Mouse (Mus musculus) layer of hippocampus, adult 9-10 months (tissue): ENCODE data around the gene Nlrp1a.

Source experiments
- DNase-seq: peaks from one replicate; pipeline ENCODE4 v3.0.0; 2022; ENCODE audit warnings: low spot score

Nlrp1a gene

GRCm38 (mm10) chr11:71144661-71145060 lies at the start of gene Nlrp1a:
Gene Nlrp1a (minus strand): TSS chr11:71144704.
- no peak for DNase-seq

DNA sequence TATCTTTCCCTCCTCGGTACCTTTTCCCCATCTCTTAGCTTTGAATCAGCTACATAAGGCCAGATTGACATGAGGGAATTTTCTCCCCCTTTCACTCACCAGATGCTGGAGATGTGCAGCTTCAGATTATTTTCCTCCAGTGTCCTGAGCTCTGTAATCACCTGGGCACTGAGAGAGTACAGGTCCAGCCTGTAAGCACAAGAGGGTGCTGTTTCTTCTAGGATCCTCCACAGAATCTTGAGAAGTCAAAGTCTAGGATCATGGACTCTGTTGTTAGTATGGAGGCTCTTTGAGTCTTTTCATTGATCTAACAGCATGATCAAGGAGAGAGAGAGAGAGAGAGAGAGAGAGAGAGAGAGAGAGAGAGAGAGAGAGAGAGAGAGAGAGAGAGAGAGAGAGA lies 25.1 kb upstream of the Nlrp1a start:
- no peak for DNase-seq

- no peak for DNase-seq
Observed at GRCm38 (mm10) chr11:71164139-71164538, 19.6 kb upstream of the Nlrp1a start.

- DNase-seq = no peak
Observed at GRCm38 (mm10) chr11:71159439-71160136, 15.1 kb upstream of the Nlrp1a start.

GRCm38 (mm10) chr11:71155272-71155671 lies 10.8 kb upstream of the Nlrp1a start:
- no peak for DNase-seq

GRCm38 (mm10) chr11:71142031-71142430 lies 2.5 kb downstream of the Nlrp1a start:
- DNase-seq = no peak

DNA sequence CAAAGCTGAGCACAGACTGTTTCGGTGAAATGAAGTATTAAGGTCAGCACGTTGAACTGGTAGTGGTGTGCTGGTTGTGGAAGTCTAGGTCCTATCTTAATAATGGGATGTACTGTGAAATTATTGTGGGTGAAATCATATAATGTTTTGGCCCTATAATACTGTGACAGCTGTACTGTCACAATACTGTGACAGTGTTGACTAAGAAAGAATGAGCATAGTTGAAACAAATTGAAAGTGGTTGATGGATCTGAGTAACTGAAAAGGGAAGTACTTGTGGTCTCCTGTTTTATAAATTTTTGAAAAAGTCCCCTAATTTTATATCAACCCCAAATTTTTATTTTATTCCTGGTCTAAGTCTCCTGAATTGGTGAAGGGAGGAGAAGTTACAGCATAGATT lies 37.4 kb downstream of the Nlrp1a start:
- DNase-seq = no peak

DNA sequence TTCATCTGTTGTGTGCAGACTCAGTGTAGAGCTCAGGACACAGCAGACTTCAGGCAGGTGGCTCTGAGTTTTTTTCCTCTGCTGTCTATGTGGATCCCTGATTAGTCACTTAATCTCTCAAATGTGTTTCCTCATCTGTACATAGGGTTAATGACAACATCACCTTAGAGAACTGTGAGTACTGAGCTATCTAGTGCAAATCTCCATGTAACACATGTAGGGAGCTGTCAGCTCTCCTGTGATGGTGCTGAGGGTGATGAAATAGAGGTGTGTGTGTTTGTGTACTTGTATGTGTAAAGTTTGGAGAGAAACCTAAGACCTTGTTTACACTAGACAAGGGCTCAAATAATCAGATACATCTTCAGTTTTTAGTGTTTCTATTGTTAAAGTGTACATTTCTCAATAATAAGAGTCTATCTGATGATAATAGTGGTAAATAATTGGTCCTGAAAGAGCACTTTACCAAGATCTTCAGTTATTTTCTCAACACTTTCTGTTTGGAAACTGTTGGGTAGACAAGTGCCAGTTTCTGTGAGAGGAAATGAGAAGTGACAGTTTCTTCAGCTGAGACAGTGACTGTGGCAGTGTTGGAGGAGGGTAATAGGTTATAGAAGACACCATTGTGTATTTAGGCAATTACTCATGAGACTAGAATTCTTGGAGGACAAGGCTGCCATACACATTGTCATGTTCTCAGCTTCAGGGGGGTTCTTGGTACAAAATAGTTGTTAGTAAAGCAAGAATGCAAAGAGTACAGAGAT lies 38.1 kb downstream of the Nlrp1a start:
- no peak for DNase-seq

GRCm38 (mm10) chr11:71103931-71104330 lies 40.6 kb downstream of the Nlrp1a start:
- DNase-seq = no peak

- DNase-seq = no peak
Observed at GRCm38 (mm10) chr11:71076342-71076741, 68.2 kb downstream of the Nlrp1a start.

DNA sequence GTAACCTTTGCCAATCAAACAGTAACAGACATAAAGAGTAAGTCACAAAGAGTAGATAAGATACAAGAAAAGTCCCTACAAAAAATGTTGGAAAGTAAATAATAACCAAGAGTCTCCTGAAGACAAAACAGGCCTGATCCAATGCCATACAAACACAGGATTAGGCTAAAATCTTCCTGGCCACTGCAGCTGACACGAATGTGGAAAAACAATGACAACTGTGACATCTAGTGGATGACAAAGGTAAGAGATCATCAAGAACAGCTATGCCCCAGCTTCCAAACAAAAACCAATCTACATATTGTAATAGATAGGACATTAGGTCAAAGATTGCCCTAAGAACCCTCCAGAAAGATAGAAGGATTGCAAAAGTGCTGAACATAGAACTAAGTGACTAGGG lies 92.0 kb downstream of the Nlrp1a start:
- DNase-seq = no peak
